Mouse (Mus musculus) layer of hippocampus, adult 18-20 months (tissue): Measurements from ENCODE around the gene Map4k3. TPM values are rescaled to one million over a fixed set of nuclear protein-coding genes. Genes with fewer than 3 reads are reported as not detected.

ENCODE experiments used
- DNase-seq, 2 experiments: peaks; one replicate each; pipeline ENCODE4 v3.0.0; 2022; ENCODE audit warnings: low spot score in 2 of 2
- total RNA-seq, 2 experiments: library from RNA; stranded (reverse); gene quantifications; 2 replicates each; pipeline ENCODE4 v1.2.3; 2021

Gene Map4k3
- total RNA-seq, 2 experiments from 2014 or later, result 87.2 to 94.3 TPM

- peak in 1 of 2 experiments; percentile 34 for DNase-seq
Measured at GRCm38 (mm10) chr17:80638121-80638520, 90.2 kb downstream of the Map4k3 start.

- no peak for DNase-seq
Measured at GRCm38 (mm10) chr17:80635794-80636193, 92.5 kb downstream of the Map4k3 start.

- DNase-seq, result no peak
Measured at GRCm38 (mm10) chr17:80632846-80633245, 95.4 kb downstream of the Map4k3 start.

- no peak for DNase-seq
Measured at GRCm38 (mm10) chr17:80632354-80632753, 95.9 kb downstream of the Map4k3 start.

- DNase-seq, result no peak
Measured at GRCm38 (mm10) chr17:80631028-80631427, 97.3 kb downstream of the Map4k3 start.

GRCm38 (mm10) chr17:80624979-80625378 lies 103.3 kb downstream of the Map4k3 start:
- no peak for DNase-seq

GRCm38 (mm10) chr17:80621691-80622090 lies 106.6 kb downstream of the Map4k3 start:
- no peak for DNase-seq

- DNase-seq, result peak; percentile 60 to 82
Measured at GRCm38 (mm10) chr17:80620786-80621423, 107.4 kb downstream of the Map4k3 start.

- peak in 1 of 2 experiments; percentile 63 for DNase-seq
Measured at GRCm38 (mm10) chr17:80619556-80619955, 108.7 kb downstream of the Map4k3 start.

GRCm38 (mm10) chr17:80618890-80619289 lies 109.4 kb downstream of the Map4k3 start:
- no peak for DNase-seq

GRCm38 (mm10) chr17:80603806-80604205 lies 124.5 kb downstream of the Map4k3 start:
- DNase-seq, result no peak

GRCm38 (mm10) chr17:80603079-80603625 lies 125.1 kb downstream of the Map4k3 start:
- DNase-seq, result no peak

- DNase-seq, result peak in 1 of 2 experiments; percentile 67
Measured at GRCm38 (mm10) chr17:80601371-80601770, 126.9 kb downstream of the Map4k3 start.

- DNase-seq, result no peak
Measured at GRCm38 (mm10) chr17:80583051-80583450, 145.2 kb downstream of the Map4k3 start.

GRCm38 (mm10) chr17:80579901-80580300 lies 148.4 kb downstream of the Map4k3 start:
- no peak for DNase-seq

- DNase-seq, result no peak
Measured at GRCm38 (mm10) chr17:80579089-80579488, 149.2 kb downstream of the Map4k3 start.

GRCm38 (mm10) chr17:80578041-80578440 lies 150.2 kb downstream of the Map4k3 start:
- DNase-seq, result no peak

- DNase-seq, result no peak
Measured at GRCm38 (mm10) chr17:80577639-80578038, 150.6 kb downstream of the Map4k3 start, which contains the start of gene Cdkl4. Cdkl4 (minus strand) TSS chr17:80577813.

GRCm38 (mm10) chr17:80577214-80577613 lies 151.1 kb downstream of the Map4k3 start:
- DNase-seq, result peak; percentile 73 to 83

GRCm38 (mm10) chr17:80575008-80575407 lies 153.3 kb downstream of the Map4k3 start:
- no peak for DNase-seq

GRCm38 (mm10) chr17:80574471-80574965 lies 153.8 kb downstream of the Map4k3 start:
- DNase-seq, result no peak

GRCm38 (mm10) chr17:80572187-80572935 lies 155.9 kb downstream of the Map4k3 start:
- DNase-seq, result no peak
